Mouse (Mus musculus) heart, postnatal 0 days (tissue): ENCODE results near the gene Fchsd2.

Source experiments
- CTCF ChIP-seq: IDR thresholded peaks from 2 replicates; pipeline ENCODE4 v1.5.1; 2016; ENCODE audit warnings: antibody characterized with exemption, control low read depth, low read depth
- EP300 ChIP-seq: IDR thresholded peaks from 2 replicates; pipeline ENCODE4 v1.6.1; 2016; ENCODE audit warnings: antibody characterized with exemption, low read depth

GRCm38 (mm10) chr7:101301361-101301880 lies 208.8 kb downstream of the Fchsd2 start:
- TF ChIP-seq EP300 (no peak), CTCF (no peak)
